Mouse (Mus musculus) lung, adult 2 months (tissue): ENCODE results near the gene Slc29a4. TPM values are rescaled to one million over a fixed set of nuclear protein-coding genes. Genes with fewer than 3 reads are reported as not detected.

Experiments used
- DNase-seq: peaks from one replicate; pipeline ENCODE4 v3.0.0; 2022
- H3K4me1 ChIP-seq: fragments of 200-500 bp; 2 replicates; pipeline ENCODE4 v1.6.1; 2011; ENCODE audit warnings: low read length; ENCODE audit not compliant: control insufficient read depth, insufficient read depth
- H3K4me3 ChIP-seq: fragments of 200-500 bp; replicated peaks from 2 replicates; pipeline ENCODE3; 2011; ENCODE audit warnings: low read depth, mild to moderate bottlenecking, control low read depth, low read length; ENCODE audit errors: extremely low read depth
- CTCF ChIP-seq: fragments of 200-500 bp; IDR thresholded peaks from 2 replicates; pipeline ENCODE4 v1.5.1; 2011; ENCODE audit warnings: mild to moderate bottlenecking, low read length, control low read depth; ENCODE audit not compliant: insufficient read depth
- POLR2A ChIP-seq: fragments of 200-500 bp; IDR thresholded peaks from 2 replicates; pipeline ENCODE4 v1.6.1; 2011; ENCODE audit warnings: low read depth, mild to moderate bottlenecking, control low read depth, low read length, borderline replicate concordance; ENCODE audit errors: extremely low read depth
- whole genome bisulfite sequencing: fragments of 180-500 bp; shearing (Covaris S2); methylation state at CpG from one replicate; pipeline ENCODE4 v1.1.7; 2018; 5-methylcytosine and 5-hydroxymethylcytosine counted together
- polyA plus RNA-seq: library from polyadenylated mRNA; depleted of rRNA; stranded (reverse); fragments of >200 nt; gene quantifications from 2 replicates; pipeline ENCODE4 v1.2.3, GENCODE M21; 2012; rRNA removed

The Slc29a4 gene
- polyA plus RNA-seq = 1.6 and 2.7 TPM in 2 replicates

GRCm38 (mm10) chr5:142692248-142692647 lies at the start of gene Slc29a4:
Slc29a4 (plus strand) TSS chr5:142692512.
- no peaks in the 10 kb centered on the region for H3K4me1 ChIP-seq
- H3K4me3 ChIP-seq = no peak within 1 kb of the TSS
- DNase-seq = no peak
- TF ChIP-seq POLR2A (no peak), CTCF (no peak)
- WGBS = 29% methylated on average over 14 of the region's 14 CpGs

GRCm38 (mm10) chr5:142648162-142648561 lies 44.1 kb upstream of the Slc29a4 start:
- H3K4me1 ChIP-seq = no peaks in the 10 kb centered on the region
- no peak overlapping the region for H3K4me3 ChIP-seq
- no peak for DNase-seq
- WGBS = 88% methylated on average over 7 of the region's 7 CpGs
- TF ChIP-seq CTCF = no peak
- TF ChIP-seq POLR2A = no peak

GRCm38 (mm10) chr5:142649460-142650050 lies 42.8 kb upstream of the Slc29a4 start:
- no peaks in the 10 kb centered on the region for H3K4me1 ChIP-seq
- WGBS = 82% methylated on average over 4 of the region's 4 CpGs
- no peak overlapping the region for H3K4me3 ChIP-seq
- DNase-seq = no peak
- TF ChIP-seq POLR2A (no peak), CTCF (no peak)

- no peak for DNase-seq
- TF ChIP-seq POLR2A = no peak
- no peak for TF ChIP-seq CTCF
- 54% methylated on average over 3 of the region's 3 CpGs for WGBS
- Histone ChIP-seq H3K4me1 (no peaks in the 10 kb centered on the region), H3K4me3 (no peak overlapping the region)
These were observed 41.9 kb upstream of the Slc29a4 start for GRCm38 (mm10) chr5:142650390-142650789.

GRCm38 (mm10) chr5:142650794-142651497 lies 41.4 kb upstream of the Slc29a4 start:
- Histone ChIP-seq H3K4me3 (no peak overlapping the region), H3K4me1 (no peaks in the 10 kb centered on the region)
- WGBS = 75% methylated on average over 6 of the region's 6 CpGs
- no peak for DNase-seq
- TF ChIP-seq CTCF = no peak
- TF ChIP-seq POLR2A = no peak

- WGBS = 81% methylated on average over 4 of the region's 4 CpGs
- Histone ChIP-seq H3K4me1 (no peaks in the 10 kb centered on the region), H3K4me3 (no peak overlapping the region)
- TF ChIP-seq POLR2A = no peak
- TF ChIP-seq CTCF = no peak
- no peak for DNase-seq
These were observed 40.0 kb upstream of the Slc29a4 start for GRCm38 (mm10) chr5:142652266-142652665.

- Histone ChIP-seq H3K4me1 (no peaks in the 10 kb centered on the region), H3K4me3 (no peak overlapping the region)
- no peak for DNase-seq
- TF ChIP-seq POLR2A (no peak), CTCF (no peak)
- WGBS = 89% methylated on average over 7 of the region's 7 CpGs
These were observed 31.5 kb upstream of the Slc29a4 start for GRCm38 (mm10) chr5:142660656-142661434.

- Histone ChIP-seq H3K4me1 (no peaks in the 10 kb centered on the region), H3K4me3 (no peak overlapping the region)
- no peak for TF ChIP-seq POLR2A
- TF ChIP-seq CTCF = no peak
- 60% methylated on average over 3 of the region's 3 CpGs for WGBS
- no peak for DNase-seq
These were observed 24.4 kb upstream of the Slc29a4 start for GRCm38 (mm10) chr5:142667921-142668320.

GRCm38 (mm10) chr5:142668556-142669263 lies 23.6 kb upstream of the Slc29a4 start:
- 88% methylated on average over 11 of the region's 11 CpGs for WGBS
- Histone ChIP-seq H3K4me3 (no peak overlapping the region), H3K4me1 (no peaks in the 10 kb centered on the region)
- TF ChIP-seq CTCF (no peak), POLR2A (no peak)
- DNase-seq = no peak
